ENCODE assay signal across 20 mouse cellular contexts in genomic region chr17:5244526-5244925, GRCm38 (mm10).
"Had no signal": no experiment of that assay in that cellular context is flagged by ENCODE, and none has a peak within 500 bp of the region (broad histone marks: within the 10 kb centered on the region; RNA-seq: fewer than 3 reads in every experiment).

No protein-coding gene starts in this region.

- DNase-seq: kidney, adult 11 months; kidney, adult 9 months; kidney, postnatal 14 days; left cerebral cortex, postnatal 4 days; lung, adult 18-20 months; lung, postnatal 10 days; lung, postnatal 36 days; midbrain, embryonic 14.5 days; retina, postnatal 1 day; right cerebral cortex, postnatal 25 days; spleen, adult 18-20 months; thymus, postnatal 25 days had no signal

- H3K36me3 ChIP-seq: liver, embryonic 15.5 days; lung, embryonic 15.5 days had no signal

- H3K9ac ChIP-seq: limb, embryonic 12.5 days; limb, embryonic 15.5 days; liver, embryonic 12.5 days; liver, embryonic 15.5 days; lung, embryonic 15.5 days; stomach, embryonic 15.5 days had no signal

- H3K27ac ChIP-seq: limb, embryonic 12.5 days; limb, embryonic 15.5 days; liver, embryonic 12.5 days; liver, embryonic 15.5 days; lung, embryonic 15.5 days; stomach, embryonic 15.5 days had no signal

- H3K4me2 ChIP-seq: limb, embryonic 12.5 days; limb, embryonic 15.5 days; liver, embryonic 12.5 days; liver, embryonic 15.5 days; lung, embryonic 15.5 days; midbrain, embryonic 11.5 days; stomach, embryonic 15.5 days had no signal

- ATAC-seq: liver, embryonic 12.5 days had no signal

- H3K9me3 ChIP-seq: limb, embryonic 12.5 days; limb, embryonic 15.5 days; liver, embryonic 12.5 days; liver, embryonic 15.5 days; lung, embryonic 15.5 days; stomach, embryonic 15.5 days had no signal

- H3K4me3 ChIP-seq: limb, embryonic 12.5 days; limb, embryonic 15.5 days; liver, embryonic 12.5 days; liver, embryonic 15.5 days; lung, embryonic 15.5 days; myocyte; stomach, embryonic 15.5 days had no signal

- H3K27me3 ChIP-seq: limb, embryonic 12.5 days; limb, embryonic 15.5 days; liver, embryonic 12.5 days; liver, embryonic 15.5 days; lung, embryonic 15.5 days; stomach, embryonic 15.5 days had no signal
